Mouse (Mus musculus): ENCODE results near the gene Hsfy2.

GRCm38 (mm10) chr1:56685053-56685557 is 47.9 kb upstream of the Hsfy2 start:
- TF ChIP-seq EP300 (IDR thresholded peaks at IDR 0.05; ENCODE audit: low read depth) = no peak
- TF ChIP-seq CTCF (IDR thresholded peaks at IDR 0.05; ENCODE audit: low read depth) = no peak
